Comparison of ENCODE assay signal across 24 mouse cellular contexts in genomic region chr16:5549026-5549425, GRCm38 (mm10).
"Had no signal": no experiment of that assay in that cellular context is flagged by ENCODE, and none has a peak within 500 bp of the region (broad histone marks: within the 10 kb centered on the region; RNA-seq: fewer than 3 reads in every experiment).

No protein-coding gene starts in this region.

- ATAC-seq: liver, postnatal 0 days; lung, postnatal 0 days had no signal

- H3K27ac ChIP-seq: limb, embryonic 12.5 days; limb, embryonic 15.5 days; liver, embryonic 14.5 days; neural tube, embryonic 13.5 days; stomach, postnatal 0 days had no signal

- DNase-seq: kidney, adult 18-20 months; kidney, adult 9 months; kidney, postnatal 14 days; kidney, postnatal 4 days; left cerebral cortex, postnatal 4 days; liver, postnatal 0 days; lung, embryonic 14.5 days; lung, postnatal 36 days; midbrain, embryonic 14.5 days; right cerebral cortex, adult 18-20 months; right cerebral cortex, postnatal 14 days; right cerebral cortex, postnatal 4 days; thymus, adult 2 months; thymus, postnatal 14 days; thymus, postnatal 4 days had no signal

- H3K4me2 ChIP-seq: limb, embryonic 12.5 days; limb, embryonic 15.5 days; liver, embryonic 11.5 days; lung, embryonic 14.5 days; neural tube, embryonic 13.5 days had no signal

- H3K36me3 ChIP-seq: limb, embryonic 12.5 days; limb, embryonic 15.5 days; neural tube, embryonic 13.5 days had no signal

- H3K9me3 ChIP-seq: limb, embryonic 12.5 days; limb, embryonic 15.5 days; megakaryocyte, embryonic 14.5 days; neural tube, embryonic 13.5 days had no signal

- H3K27me3 ChIP-seq: limb, embryonic 12.5 days; limb, embryonic 15.5 days; megakaryocyte, embryonic 14.5 days; neural tube, embryonic 13.5 days had no signal

- H3K4me3 ChIP-seq: limb, embryonic 12.5 days; limb, embryonic 15.5 days; megakaryocyte, embryonic 14.5 days; myocyte; neural tube, embryonic 13.5 days had no signal

- H3K4me1 ChIP-seq: limb, embryonic 12.5 days; limb, embryonic 15.5 days; megakaryocyte, embryonic 14.5 days; neural tube, embryonic 13.5 days had no signal

- H3K9ac ChIP-seq: limb, embryonic 12.5 days; limb, embryonic 15.5 days; liver, embryonic 14.5 days; liver, postnatal 0 days; lung, embryonic 14.5 days; neural tube, embryonic 13.5 days had no signal
